Mouse (Mus musculus) MN1 (cell line): ENCODE data around the gene Traf3ip1.

Source experiments
- DNase-seq: peaks from one replicate; pipeline ENCODE4 v3.0.0-alpha.2; 2016; ENCODE audit warnings: low spot score

The Traf3ip1 gene

GRCm38 (mm10) chr1:91533961-91534723 is 39.7 kb downstream of the Traf3ip1 start:
- DNase-seq: no peak

DNA sequence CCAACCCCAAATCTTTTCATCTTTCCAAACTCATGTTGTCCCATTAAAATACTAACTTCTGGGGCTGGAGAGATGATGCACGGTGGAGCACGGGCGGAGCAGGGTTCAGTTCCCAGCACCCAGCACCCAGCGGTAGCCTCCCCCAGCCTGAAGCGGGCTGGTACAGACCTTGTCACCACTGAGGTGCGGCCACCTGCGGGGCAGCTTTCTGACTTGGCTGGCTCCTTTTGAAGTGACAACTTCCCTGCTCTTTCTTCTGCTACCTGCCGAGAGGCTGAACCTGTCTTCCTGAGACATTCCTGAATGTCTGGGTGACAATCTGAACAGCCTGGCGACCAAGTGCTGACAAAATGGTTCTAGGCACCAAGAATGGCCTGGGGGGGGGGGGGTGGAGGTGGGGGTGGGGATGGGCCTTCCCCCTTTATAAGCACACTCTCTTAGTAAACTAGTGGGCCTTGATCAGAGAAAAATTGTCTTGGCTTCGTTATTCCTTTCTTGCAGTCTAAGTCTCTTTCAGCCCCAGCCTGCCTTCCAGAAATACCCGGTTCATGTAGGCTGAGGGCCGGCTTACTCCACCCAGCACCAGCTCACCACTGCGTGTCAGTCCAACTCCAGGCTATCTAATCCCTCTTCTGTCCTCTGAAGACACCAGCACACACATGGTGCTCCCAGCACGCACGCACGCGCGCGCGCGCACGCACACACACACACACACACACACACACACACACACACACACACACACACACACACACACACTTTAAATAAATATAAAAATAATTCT is 43.5 kb downstream of the Traf3ip1 start:
- DNase-seq: no peak

GRCm38 (mm10) chr1:91538570-91538929 is 44.1 kb downstream of the Traf3ip1 start:
- DNase-seq: no peak

- DNase-seq: no peak
These were observed 44.8 kb downstream of the Traf3ip1 start for GRCm38 (mm10) chr1:91539246-91539645.

DNA sequence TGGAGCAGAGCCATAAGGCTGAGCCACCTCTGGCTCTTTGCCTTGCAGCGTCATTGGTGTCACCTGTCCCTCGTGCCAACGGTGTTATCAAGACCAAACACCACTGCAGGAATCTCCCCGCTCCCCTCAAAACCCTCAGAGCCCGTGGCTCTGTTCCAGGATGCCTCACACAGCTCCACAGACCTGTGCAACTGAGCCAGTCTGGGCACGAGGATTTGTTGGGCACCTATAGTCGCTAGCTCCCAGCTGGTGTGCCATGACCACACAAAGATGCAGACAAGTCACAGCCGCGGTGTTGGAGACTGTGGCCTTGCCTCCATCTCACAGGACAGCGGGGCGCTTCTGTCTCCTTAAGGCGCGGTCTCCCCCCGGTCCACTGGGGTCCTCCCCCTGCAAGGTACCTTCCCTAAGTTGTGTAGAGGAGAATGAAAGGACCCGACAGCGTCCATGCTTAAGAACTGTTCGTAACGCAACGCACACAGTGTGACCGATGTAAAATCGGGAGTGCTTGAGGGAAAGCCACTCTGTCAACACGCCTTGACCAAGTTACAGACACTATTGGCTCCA is 45.3 kb downstream of the Traf3ip1 start:
- peak; percentile 17 for DNase-seq

DNA sequence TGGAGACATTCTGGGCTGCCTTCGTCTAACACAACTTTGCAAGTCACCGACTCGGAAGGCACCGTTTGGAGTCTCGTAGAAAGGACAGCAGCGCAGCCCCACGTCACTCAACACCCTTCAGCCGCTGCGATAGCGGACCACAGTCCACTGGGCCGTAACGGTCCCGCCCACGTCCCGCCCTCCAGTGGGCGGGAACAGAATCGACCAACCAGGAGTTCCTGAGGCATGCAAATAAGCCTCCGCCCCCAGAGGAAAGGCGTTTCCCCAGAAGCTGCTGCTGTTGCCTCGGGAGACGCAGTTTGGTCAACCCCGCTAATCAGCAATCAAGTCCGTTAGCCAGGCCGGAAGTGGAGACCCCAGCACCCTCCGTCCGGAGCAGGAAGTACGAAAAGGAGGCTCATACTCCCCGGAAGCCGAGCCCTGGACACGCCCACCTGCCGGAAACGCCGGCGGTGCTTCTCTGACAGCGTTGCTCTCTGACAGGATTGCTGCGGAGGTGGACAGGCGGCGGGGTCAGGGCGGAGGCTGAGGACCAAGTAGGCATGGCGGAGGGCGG is 45.9 kb downstream of the Traf3ip1 start, which contains the start of gene Asb1:
TSS of gene Asb1 (plus strand) at position 274 of the 556 bp plus-strand sequence.
- peak; percentile 98 for DNase-seq

DNA sequence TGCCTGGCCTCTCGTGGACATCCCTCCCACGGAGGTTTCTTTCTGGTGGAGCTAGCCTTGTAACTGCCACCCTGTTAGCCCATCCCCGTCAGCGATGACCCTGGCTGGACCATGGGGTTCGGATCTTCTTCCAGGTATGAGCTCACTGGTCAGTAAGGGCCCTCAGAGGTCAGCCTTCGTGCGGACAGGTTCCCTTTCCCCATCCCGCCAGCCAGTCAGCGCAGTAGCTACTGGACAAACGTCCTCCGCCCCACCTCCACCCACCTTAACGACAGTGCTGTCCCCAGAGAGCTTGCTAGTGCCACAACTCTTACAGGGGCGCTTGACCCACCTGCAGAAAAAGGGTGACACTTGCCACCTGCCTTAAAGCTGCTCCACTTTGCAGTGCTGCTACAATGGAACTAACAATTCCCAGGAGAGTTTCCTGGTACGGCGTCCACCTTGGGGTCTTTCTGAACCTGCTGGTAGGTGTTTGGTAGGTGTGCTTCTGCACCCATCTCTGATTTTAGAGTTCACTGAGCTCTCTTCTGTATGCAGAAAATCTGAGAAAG is 46.7 kb downstream of the Traf3ip1 start:
- DNase-seq: peak; percentile 40

GRCm38 (mm10) chr1:91543974-91544373 is 49.5 kb downstream of the Traf3ip1 start:
- no peak for DNase-seq

GRCm38 (mm10) chr1:91545226-91545625 is 50.8 kb downstream of the Traf3ip1 start:
- peak; percentile 16 for DNase-seq

DNA sequence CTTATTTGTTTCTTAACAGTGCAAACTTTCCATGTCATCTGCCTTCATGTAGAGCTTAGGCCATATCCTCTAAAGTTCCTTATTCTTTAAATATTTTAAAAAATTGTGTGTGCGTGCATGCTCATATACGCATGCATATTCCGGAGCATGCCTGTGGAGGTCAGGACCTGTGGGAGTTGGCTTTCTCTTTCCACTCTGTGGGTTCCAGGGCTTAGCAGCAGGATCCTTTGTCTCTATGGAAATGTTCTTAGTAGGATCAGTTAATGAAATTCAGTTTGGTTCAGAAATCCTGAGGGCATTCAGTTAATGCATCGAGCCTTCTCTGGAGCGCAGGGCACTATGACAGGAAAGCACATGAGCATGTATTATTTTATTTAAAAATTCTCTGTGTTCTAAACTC is 53.1 kb downstream of the Traf3ip1 start:
- no peak for DNase-seq

DNA sequence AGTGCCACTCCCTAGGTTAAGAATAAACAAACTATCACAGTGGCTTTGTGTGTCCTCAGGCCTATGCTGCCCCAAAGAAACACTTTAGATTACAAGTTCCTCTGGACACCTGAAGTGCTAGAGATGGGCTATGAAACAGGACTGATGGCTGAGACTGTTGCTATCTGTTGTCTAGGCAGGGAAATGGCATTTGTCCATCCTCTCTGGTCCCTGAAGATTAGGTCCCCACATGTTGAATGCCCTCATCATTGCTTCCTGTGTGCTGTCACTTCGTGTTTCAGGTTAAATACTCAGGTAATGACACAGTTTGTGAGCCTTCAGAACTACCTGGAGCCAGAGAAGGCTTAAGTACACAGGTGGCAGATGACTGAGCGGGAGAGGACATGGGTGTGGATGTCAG is 54.6 kb downstream of the Traf3ip1 start:
- DNase-seq: no peak

GRCm38 (mm10) chr1:91557099-91557498 is 62.7 kb downstream of the Traf3ip1 start:
- DNase-seq: no peak

DNA sequence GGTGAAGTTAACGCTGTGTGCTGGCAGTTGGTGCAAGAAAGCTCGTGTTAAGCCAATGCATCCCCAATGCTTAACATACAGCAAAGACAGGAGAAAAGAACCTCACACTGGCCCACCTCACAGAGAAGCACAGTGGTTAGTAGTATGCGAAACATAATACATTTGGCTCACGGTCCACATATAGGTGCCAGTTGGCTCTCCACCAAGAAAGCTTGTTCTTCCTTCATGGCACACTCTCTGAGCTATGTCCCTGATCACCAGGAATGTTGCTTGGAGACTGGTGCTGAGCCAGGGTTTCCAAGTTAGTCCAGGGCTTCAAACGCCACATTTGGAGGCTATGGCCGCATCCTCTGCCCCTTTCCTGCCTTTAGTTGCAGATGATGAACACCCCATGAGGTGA is 66.8 kb downstream of the Traf3ip1 start:
- no peak for DNase-seq

DNA sequence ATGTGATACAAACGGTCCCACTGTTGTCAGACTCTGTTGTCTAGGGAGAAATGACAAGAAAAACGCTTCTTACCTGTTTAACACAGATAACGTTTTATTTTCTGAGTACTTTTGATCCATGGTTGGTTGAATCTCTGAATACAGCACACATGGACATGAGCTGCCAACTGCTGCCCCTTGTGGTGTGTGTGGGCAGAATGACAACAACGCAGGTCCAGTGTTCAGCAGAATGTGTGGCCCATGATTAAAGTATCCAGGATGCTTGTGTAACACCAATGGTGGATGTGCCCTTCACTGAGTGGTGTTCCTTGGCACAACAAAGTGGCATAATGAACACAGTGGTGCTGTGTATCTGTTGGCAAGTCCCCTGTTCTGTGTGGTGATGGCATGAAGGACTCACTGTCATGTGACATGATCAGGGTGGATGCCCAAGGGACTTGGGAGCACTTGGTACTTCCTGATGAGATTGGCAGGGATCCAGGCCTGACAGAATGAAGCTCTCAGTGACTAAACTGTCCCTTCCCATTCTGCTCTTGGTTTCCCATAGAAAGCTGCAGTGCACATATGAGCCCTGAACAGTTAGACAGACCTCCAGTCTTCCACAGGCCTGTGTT is 68.6 kb downstream of the Traf3ip1 start:
- peak; percentile 40 for DNase-seq

DNA sequence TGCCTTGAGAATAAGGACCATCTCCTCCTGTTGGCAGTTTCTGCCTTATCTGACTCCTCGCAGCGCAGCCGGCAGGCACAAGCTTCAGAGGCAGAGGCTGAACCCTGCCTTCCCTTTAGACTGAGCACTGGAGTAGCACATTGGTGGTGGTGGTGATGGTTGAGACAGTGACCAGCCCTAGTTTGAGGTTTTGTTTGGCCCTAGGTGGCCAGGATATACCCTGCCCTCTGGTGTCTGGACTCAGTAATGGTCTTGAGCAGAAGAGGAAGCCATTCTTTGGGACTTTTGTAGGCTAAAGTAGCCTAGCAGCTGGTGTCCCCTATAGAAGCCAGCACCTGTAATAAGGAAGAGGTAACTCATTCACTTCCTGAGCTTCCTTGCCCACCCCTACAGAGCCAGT is 69.6 kb downstream of the Traf3ip1 start:
- peak; percentile 18 for DNase-seq

DNA sequence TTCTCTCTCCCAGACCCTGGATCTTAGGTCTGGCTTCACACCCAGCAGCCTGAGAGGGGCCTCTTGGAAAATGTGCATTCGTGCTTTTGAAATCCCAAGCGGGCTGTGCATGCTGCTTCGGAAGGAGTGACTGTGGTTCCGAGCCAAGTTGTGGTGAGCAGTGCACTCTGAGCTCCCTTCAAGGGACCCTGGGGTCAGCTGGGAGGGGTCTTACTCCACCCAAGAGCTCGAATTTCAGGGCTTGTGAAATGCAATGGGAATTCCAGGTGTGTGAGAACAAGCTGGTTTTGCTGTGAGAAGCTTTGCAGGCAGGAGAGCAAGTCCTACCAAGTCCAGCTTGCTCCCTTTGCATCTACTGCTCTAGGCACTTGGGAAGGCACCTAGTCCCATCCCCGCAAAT is 70.2 kb downstream of the Traf3ip1 start:
- DNase-seq: no peak

GRCm38 (mm10) chr1:91567269-91567668 is 72.8 kb downstream of the Traf3ip1 start:
- no peak for DNase-seq

DNA sequence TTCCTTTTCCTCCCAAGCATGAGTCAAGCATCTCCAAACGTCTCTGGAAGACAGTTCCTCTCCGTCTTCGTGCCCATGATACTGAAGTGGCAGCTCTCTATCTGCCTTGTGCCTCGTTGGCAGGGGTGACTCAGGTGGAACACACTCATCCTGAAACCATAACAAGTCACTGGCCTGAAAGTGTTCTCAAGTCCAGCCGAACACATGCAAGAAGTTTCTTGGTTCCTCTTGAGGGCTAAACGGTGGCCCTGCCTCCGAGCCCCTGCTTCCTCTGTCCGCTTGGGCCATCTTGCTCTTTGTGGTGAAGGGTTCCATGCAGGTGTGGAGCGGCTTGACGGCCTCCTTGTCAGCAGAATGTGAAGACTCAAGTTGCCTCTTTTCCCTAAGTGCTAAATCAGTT is 78.0 kb downstream of the Traf3ip1 start:
- no peak for DNase-seq

DNA sequence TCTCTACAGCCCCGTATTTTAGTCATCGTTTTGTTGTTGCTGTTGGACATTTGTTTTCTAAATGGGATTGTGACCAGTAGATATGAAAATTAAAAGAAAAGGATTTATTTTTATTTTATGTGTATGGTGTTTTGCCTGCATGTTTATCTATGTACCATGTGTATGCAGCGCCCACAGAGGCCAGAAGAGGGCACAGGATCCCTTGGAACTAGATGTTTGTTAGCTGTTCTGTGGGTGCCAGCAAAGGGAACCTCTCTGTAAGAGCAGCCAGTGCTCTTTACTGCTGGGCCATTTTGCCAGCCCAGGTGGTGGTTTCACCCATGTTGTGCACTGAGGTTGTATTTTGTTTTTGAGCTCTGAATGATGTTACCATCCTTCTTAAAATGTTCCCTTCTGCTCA is 79.8 kb downstream of the Traf3ip1 start:
- peak; percentile 16 for DNase-seq

DNA sequence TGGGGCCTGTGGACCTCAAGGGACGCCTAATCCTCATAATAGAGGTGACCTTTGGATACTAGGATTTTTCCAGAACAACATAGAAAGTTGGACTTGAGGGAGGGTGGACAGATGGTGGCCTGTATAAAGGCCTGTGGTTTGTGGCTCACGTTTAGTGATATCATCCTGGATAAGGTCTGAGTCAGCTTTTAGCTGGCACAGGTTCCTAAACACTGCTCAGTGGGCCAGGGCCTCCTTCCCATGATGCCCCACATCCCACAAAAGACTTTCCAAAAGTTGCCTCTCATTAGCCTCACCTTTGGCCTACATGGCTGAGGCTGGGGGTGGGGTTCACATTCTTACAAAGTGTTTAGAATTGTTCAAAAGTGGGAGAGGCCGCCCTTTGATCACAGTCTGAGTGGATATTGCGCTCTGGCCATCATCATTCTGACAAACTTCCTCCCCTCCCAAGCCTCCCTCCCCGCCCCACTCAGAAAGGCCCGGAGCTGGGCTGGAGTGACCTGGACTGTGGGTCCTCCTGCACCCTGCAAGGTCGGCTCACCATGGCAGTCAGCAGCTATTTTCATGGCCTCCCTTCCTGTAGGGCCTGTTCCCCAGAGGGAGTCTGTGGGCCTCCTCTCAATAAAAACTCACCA is 83.6 kb downstream of the Traf3ip1 start:
- no peak for DNase-seq
